Mouse (Mus musculus): ENCODE data around the gene Olfr623. TPM values are rescaled to one million over a fixed set of nuclear protein-coding genes. Genes with fewer than 3 reads are reported as not detected.

Gene Olfr623
- total RNA-seq (2014; rRNA removed): not detected in 2 replicates
- not detected in 2 replicates for polyA plus RNA-seq (2012; rRNA removed)

- Histone ChIP-seq H3K79me2 (ENCODE audit: control insufficient read depth, insufficient read depth, low read length) (no peaks in the 10 kb centered on the region), H3K27me3 (ENCODE audit: control insufficient read depth, insufficient read depth, low read length) (no peaks in the 10 kb centered on the region), H3K27ac (replicated peaks; ENCODE audit: insufficient read depth, low read depth, low read length) (no peak within 1 kb of the TSS), H3K4me1 (ENCODE audit: control insufficient read depth, insufficient read depth, low read length) (no peaks in the 10 kb centered on the region), H3K9ac (ENCODE audit: low read depth, low read length) (no peak within 1 kb of the TSS), H3K4me3 (ENCODE audit: insufficient read depth, low read depth, low read length) (no peak within 1 kb of the TSS), H3K36me3 (ENCODE audit: control insufficient read depth, insufficient read depth, low read length) (no peaks in the 10 kb centered on the region)
- no peak for TF ChIP-seq POLR2A (IDR thresholded peaks at IDR 0.05; ENCODE audit: extremely low read depth, insufficient read depth, low read length)
- no peak for TF ChIP-seq CTCF (IDR thresholded peaks at IDR 0.05; ENCODE audit: low read depth, low read length)
- DNase-seq (ENCODE audit: extremely low read depth, low read depth, low spot score): no peak
These were observed at the start of gene Olfr623 for GRCm38 (mm10) chr7:103663598-103663997. Gene Olfr623, minus strand, starts transcription at chr7:103663698.

- WGBS: 23% methylated on average over 2 of the region's 2 CpGs
- TF ChIP-seq POLR2A (IDR thresholded peaks at IDR 0.05; ENCODE audit: extremely low read depth, insufficient read depth, low read length) (no peak), CTCF (IDR thresholded peaks at IDR 0.05; ENCODE audit: low read depth, low read length) (no peak)
- Histone ChIP-seq H3K4me3 (ENCODE audit: insufficient read depth, low read depth, low read length) (no peak overlapping the region), H3K27ac (replicated peaks; ENCODE audit: insufficient read depth, low read depth, low read length) (no peak overlapping the region), H3K27me3 (ENCODE audit: control insufficient read depth, insufficient read depth, low read length) (no peaks in the 10 kb centered on the region), H3K79me2 (ENCODE audit: control insufficient read depth, insufficient read depth, low read length) (no peaks in the 10 kb centered on the region), H3K9ac (ENCODE audit: low read depth, low read length) (no peak overlapping the region), H3K4me1 (ENCODE audit: control insufficient read depth, insufficient read depth, low read length) (no peaks in the 10 kb centered on the region), H3K36me3 (ENCODE audit: control insufficient read depth, insufficient read depth, low read length) (no peaks in the 10 kb centered on the region)
- peak; percentile 1 for DNase-seq (ENCODE audit: extremely low read depth, low read depth, low spot score)
These were observed 48.5 kb upstream of the Olfr623 start for GRCm38 (mm10) chr7:103712024-103712423.

GRCm38 (mm10) chr7:103699469-103699868 lies 36.0 kb upstream of the Olfr623 start:
- no peak for DNase-seq (ENCODE audit: extremely low read depth, low read depth, low spot score)
- H3K4me1 ChIP-seq (ENCODE audit: control insufficient read depth, insufficient read depth, low read length): no peaks in the 10 kb centered on the region
- no peak overlapping the region for H3K9ac ChIP-seq (ENCODE audit: low read depth, low read length)
- H3K36me3 ChIP-seq (ENCODE audit: control insufficient read depth, insufficient read depth, low read length): no peaks in the 10 kb centered on the region
- 89% methylated on average over 4 of the region's 4 CpGs for WGBS
- no peak overlapping the region for H3K4me3 ChIP-seq (ENCODE audit: insufficient read depth, low read depth, low read length)
- H3K27ac ChIP-seq (replicated peaks; ENCODE audit: insufficient read depth, low read depth, low read length): no peak overlapping the region
- no peaks in the 10 kb centered on the region for H3K27me3 ChIP-seq (ENCODE audit: control insufficient read depth, insufficient read depth, low read length)
- no peaks in the 10 kb centered on the region for H3K79me2 ChIP-seq (ENCODE audit: control insufficient read depth, insufficient read depth, low read length)
- no peak for TF ChIP-seq CTCF (IDR thresholded peaks at IDR 0.05; ENCODE audit: low read depth, low read length)
- TF ChIP-seq POLR2A (IDR thresholded peaks at IDR 0.05; ENCODE audit: extremely low read depth, insufficient read depth, low read length): no peak

GRCm38 (mm10) chr7:103682420-103682819 lies 18.9 kb upstream of the Olfr623 start, which contains the start of gene Olfr625-ps1:
Gene Olfr625-ps1, plus strand, starts transcription at chr7:103682720.
- no peaks in the 10 kb centered on the region for H3K27me3 ChIP-seq (ENCODE audit: control insufficient read depth, insufficient read depth, low read length)
- no peaks in the 10 kb centered on the region for H3K79me2 ChIP-seq (ENCODE audit: control insufficient read depth, insufficient read depth, low read length)
- no peaks in the 10 kb centered on the region for H3K36me3 ChIP-seq (ENCODE audit: control insufficient read depth, insufficient read depth, low read length)
- DNase-seq (ENCODE audit: extremely low read depth, low read depth, low spot score): no peak
- no peak within 1 kb of the TSS for H3K27ac ChIP-seq (replicated peaks; ENCODE audit: insufficient read depth, low read depth, low read length)
- no peaks in the 10 kb centered on the region for H3K4me1 ChIP-seq (ENCODE audit: control insufficient read depth, insufficient read depth, low read length)
- H3K9ac ChIP-seq (ENCODE audit: low read depth, low read length): no peak within 1 kb of the TSS
- H3K4me3 ChIP-seq (ENCODE audit: insufficient read depth, low read depth, low read length): no peak within 1 kb of the TSS
- no peak for TF ChIP-seq CTCF (IDR thresholded peaks at IDR 0.05; ENCODE audit: low read depth, low read length)
- TF ChIP-seq POLR2A (IDR thresholded peaks at IDR 0.05; ENCODE audit: extremely low read depth, insufficient read depth, low read length): no peak

- Histone ChIP-seq H3K9ac (ENCODE audit: low read depth, low read length) (no peak within 1 kb of the TSS), H3K4me1 (ENCODE audit: control insufficient read depth, insufficient read depth, low read length) (no peaks in the 10 kb centered on the region), H3K4me3 (ENCODE audit: insufficient read depth, low read depth, low read length) (no peak within 1 kb of the TSS), H3K36me3 (ENCODE audit: control insufficient read depth, insufficient read depth, low read length) (no peaks in the 10 kb centered on the region), H3K27ac (replicated peaks; ENCODE audit: insufficient read depth, low read depth, low read length) (no peak within 1 kb of the TSS), H3K27me3 (ENCODE audit: control insufficient read depth, insufficient read depth, low read length) (no peaks in the 10 kb centered on the region), H3K79me2 (ENCODE audit: control insufficient read depth, insufficient read depth, low read length) (no peaks in the 10 kb centered on the region)
- WGBS: 84% methylated on average over 2 of the region's 2 CpGs
- no peak for DNase-seq (ENCODE audit: extremely low read depth, low read depth, low spot score)
- TF ChIP-seq CTCF (IDR thresholded peaks at IDR 0.05; ENCODE audit: low read depth, low read length): no peak
These were observed 7.6 kb upstream of the Olfr623 start, which contains the start of gene Olfr624 for GRCm38 (mm10) chr7:103671091-103671490. Gene Olfr624, minus strand, starts transcription at chr7:103671191.

GRCm38 (mm10) chr7:103644070-103644469 lies 19.4 kb downstream of the Olfr623 start:
- H3K27me3 ChIP-seq (ENCODE audit: control insufficient read depth, insufficient read depth, low read length): no peaks in the 10 kb centered on the region
- no peaks in the 10 kb centered on the region for H3K4me1 ChIP-seq (ENCODE audit: control insufficient read depth, insufficient read depth, low read length)
- DNase-seq (ENCODE audit: extremely low read depth, low read depth, low spot score): no peak
- no peak overlapping the region for H3K9ac ChIP-seq (ENCODE audit: low read depth, low read length)
- 72% methylated on average over 4 of the region's 4 CpGs for WGBS
- TF ChIP-seq POLR2A (IDR thresholded peaks at IDR 0.05; ENCODE audit: extremely low read depth, insufficient read depth, low read length): no peak
- TF ChIP-seq CTCF (IDR thresholded peaks at IDR 0.05; ENCODE audit: low read depth, low read length): no peak
- H3K27ac ChIP-seq (replicated peaks; ENCODE audit: insufficient read depth, low read depth, low read length): no peak overlapping the region
- no peaks in the 10 kb centered on the region for H3K79me2 ChIP-seq (ENCODE audit: control insufficient read depth, insufficient read depth, low read length)
- no peak overlapping the region for H3K4me3 ChIP-seq (ENCODE audit: insufficient read depth, low read depth, low read length)
- no peaks in the 10 kb centered on the region for H3K36me3 ChIP-seq (ENCODE audit: control insufficient read depth, insufficient read depth, low read length)

Data from liver, adult 2 months (tissue).